Mouse (Mus musculus): Measurements from ENCODE around the gene Sit1. TPM values are rescaled to one million over a fixed set of nuclear protein-coding genes. Genes with fewer than 3 reads are reported as not detected.

Sit1 gene
- total RNA-seq, 2 experiments from 2014 or later, result not detected

Other genes starting within 250 kb of the Sit1 start
- under 1 TPM; 0.26 to 0.34 TPM for gene Atp8b5, start 216.6 kb downstream of the Sit1 start, total RNA-seq (2021)
- 100 to 1,000 TPM; 185 to 188 TPM for gene Rusc2, start 101.8 kb downstream of the Sit1 start, total RNA-seq (2021)
- 1 to 10 TPM; 1.0 to 1.3 TPM for gene Fam166b, start 54.6 kb downstream of the Sit1 start, total RNA-seq (2021)
- 100 to 1,000 TPM; 106 to 108 TPM for gene Tesk1, start 41.8 kb downstream of the Sit1 start, total RNA-seq (2021)
- gene Cd72, start 29.1 kb downstream of the Sit1 start, total RNA-seq (2021), result not detected
- 10 to 100 TPM; 29.9 to 34.3 TPM for gene Ccdc107, start 9.2 kb upstream of the Sit1 start, total RNA-seq (2021)
- 1 to 10 TPM; 3.6 to 3.8 TPM for gene Arhgef39, start 16.0 kb upstream of the Sit1 start, total RNA-seq (2021)
- gene Car9, start 23.2 kb upstream of the Sit1 start, total RNA-seq (2021), result under 1 TPM; 0.83 to 0.84 TPM
- 1 to 10 TPM; 4.7 to 5.2 TPM for gene Tpm2, start 40.0 kb upstream of the Sit1 start, total RNA-seq (2021)
- 10 to 100 TPM; 63.2 to 67.5 TPM for gene Creb3, start 78.6 kb upstream of the Sit1 start, total RNA-seq (2021)
- 10 to 100 TPM; 49.1 to 59.1 TPM for gene Tln1, start 79.0 kb upstream of the Sit1 start, total RNA-seq (2021)
- gene Rgp1, start 95.0 kb upstream of the Sit1 start, total RNA-seq (2021), result 10 to 100 TPM; 47.1 to 54.1 TPM
- gene Gba2, start 95.1 kb upstream of the Sit1 start, total RNA-seq (2021), result 10 to 100 TPM; 63.9 to 71.7 TPM
- not detected for gene Msmp, start 100.8 kb upstream of the Sit1 start, total RNA-seq (2021)
- 10 to 100 TPM; 56.5 to 65.2 TPM for gene Npr2, start 148.2 kb upstream of the Sit1 start, total RNA-seq (2021)
- 1 to 10 TPM; 2.0 to 2.4 TPM for gene Spag8, start 169.9 kb upstream of the Sit1 start, total RNA-seq (2021)
- gene Hint2, start 172.7 kb upstream of the Sit1 start, total RNA-seq (2021), result 10 to 100 TPM; 21.1 to 23.9 TPM
- gene Tmem8b, start 185.2 kb upstream of the Sit1 start, total RNA-seq (2021), result 10 to 100 TPM; 50.1 to 52.5 TPM
- gene Fam221b, start 185.4 kb upstream of the Sit1 start, total RNA-seq (2021), result under 1 TPM; 0.88 to 0.93 TPM
- not detected for gene Olfr70, start 217.1 kb upstream of the Sit1 start, total RNA-seq (2021)
- gene Olfr71, start 226.5 kb upstream of the Sit1 start, total RNA-seq (2021), result not detected
- under 1 TPM; 0.64 to 0.70 TPM for gene Hrct1, start 243.5 kb upstream of the Sit1 start, total RNA-seq (2021)
- under 1 TPM; 0.34 to 0.38 TPM for gene Spaar, start 246.3 kb upstream of the Sit1 start, total RNA-seq (2021)

All from left cerebral cortex, postnatal 4 days (tissue).